Mouse (Mus musculus): ENCODE measurements around the gene Tesk2.

Gene Tesk2

GRCm38 (mm10) chr4:116719396-116719795 lies 1.4 kb upstream of the Tesk2 start:
- peak; percentile 28 to 77 for DNase-seq (ENCODE audit: low spot score in 2 of 2)

- DNase-seq (ENCODE audit: low spot score in 2 of 2), result no peak
These were observed 415 bp downstream of the Tesk2 start for GRCm38 (mm10) chr4:116721098-116721628.

GRCm38 (mm10) chr4:116722230-116722629 lies 1.5 kb downstream of the Tesk2 start:
- DNase-seq (ENCODE audit: low spot score in 2 of 2), result no peak

- no peak for DNase-seq (ENCODE audit: low spot score in 2 of 2)
These were observed 4.7 kb downstream of the Tesk2 start for GRCm38 (mm10) chr4:116725444-116725843.

- no peak for DNase-seq (ENCODE audit: low spot score in 2 of 2)
These were observed 6.7 kb downstream of the Tesk2 start for GRCm38 (mm10) chr4:116727401-116727800.

- no peak for DNase-seq (ENCODE audit: low spot score in 2 of 2)
These were observed 8.8 kb downstream of the Tesk2 start for GRCm38 (mm10) chr4:116729532-116729931.

- no peak for DNase-seq (ENCODE audit: low spot score in 2 of 2)
These were observed 10.3 kb downstream of the Tesk2 start for GRCm38 (mm10) chr4:116731077-116731476.

GRCm38 (mm10) chr4:116732355-116732754 lies 11.6 kb downstream of the Tesk2 start:
- DNase-seq (ENCODE audit: low spot score in 2 of 2), result no peak

GRCm38 (mm10) chr4:116734996-116735395 lies 14.2 kb downstream of the Tesk2 start:
- no peak for DNase-seq (ENCODE audit: low spot score in 2 of 2)

GRCm38 (mm10) chr4:116738972-116739751 lies 18.4 kb downstream of the Tesk2 start:
- peak in 1 of 2 experiments; percentile 11 for DNase-seq (ENCODE audit: low spot score in 2 of 2)

GRCm38 (mm10) chr4:116749750-116750149 lies 29.0 kb downstream of the Tesk2 start:
- DNase-seq (ENCODE audit: low spot score in 2 of 2), result no peak

- DNase-seq (ENCODE audit: low spot score in 2 of 2), result no peak
These were observed 41.2 kb downstream of the Tesk2 start for GRCm38 (mm10) chr4:116761914-116762313.

- DNase-seq (ENCODE audit: low spot score in 2 of 2), result no peak
These were observed 43.3 kb downstream of the Tesk2 start for GRCm38 (mm10) chr4:116764001-116764400.

- no peak for DNase-seq (ENCODE audit: low spot score in 2 of 2)
These were observed 47.8 kb downstream of the Tesk2 start for GRCm38 (mm10) chr4:116768510-116768909.

GRCm38 (mm10) chr4:116769060-116769459 lies 48.3 kb downstream of the Tesk2 start:
- DNase-seq (ENCODE audit: low spot score in 2 of 2), result no peak

GRCm38 (mm10) chr4:116776391-116776790 lies 55.6 kb downstream of the Tesk2 start:
- DNase-seq (ENCODE audit: low spot score in 2 of 2), result no peak

- DNase-seq (ENCODE audit: low spot score in 2 of 2), result no peak
These were observed 56.3 kb downstream of the Tesk2 start for GRCm38 (mm10) chr4:116777079-116777478.

GRCm38 (mm10) chr4:116780541-116780940 lies 59.8 kb downstream of the Tesk2 start:
- DNase-seq (ENCODE audit: low spot score in 2 of 2), result no peak

- no peak for DNase-seq (ENCODE audit: low spot score in 2 of 2)
These were observed 60.6 kb downstream of the Tesk2 start for GRCm38 (mm10) chr4:116781366-116781765.

- DNase-seq (ENCODE audit: low spot score in 2 of 2), result no peak
These were observed 61.4 kb downstream of the Tesk2 start for GRCm38 (mm10) chr4:116782171-116782570.

- DNase-seq (ENCODE audit: low spot score in 2 of 2), result no peak
These were observed 65.8 kb downstream of the Tesk2 start for GRCm38 (mm10) chr4:116786587-116786986.

- DNase-seq (ENCODE audit: low spot score in 2 of 2), result no peak
These were observed 67.4 kb downstream of the Tesk2 start for GRCm38 (mm10) chr4:116787985-116788760.

GRCm38 (mm10) chr4:116788956-116789355 lies 68.2 kb downstream of the Tesk2 start:
- DNase-seq (ENCODE audit: low spot score in 2 of 2), result peak; percentile 82 to 94
